Mouse (Mus musculus) testis, postnatal 14 days (tissue): ENCODE data around the gene H2afx.
"Not testable (repeated sequence)": the region's sequence is repeated elsewhere in the genome, so short reads cannot be mapped to it uniquely, and the experiment has no call there.

Experiments used
- DNase-seq: peaks from one replicate; pipeline ENCODE4 v3.0.0; 2021; ENCODE audit warnings: low spot score

H2afx gene

GRCm38 (mm10) chr9:44341487-44341886 is 7.0 kb downstream of the H2afx start:
- no peak for DNase-seq

- no peak for DNase-seq
These were observed 7.7 kb downstream of the H2afx start for GRCm38 (mm10) chr9:44342173-44342572.

- DNase-seq = no peak
These were observed 8.1 kb downstream of the H2afx start for GRCm38 (mm10) chr9:44342605-44343004.

GRCm38 (mm10) chr9:44343290-44343689 is 8.8 kb downstream of the H2afx start:
- DNase-seq = no peak

- DNase-seq = peak; percentile 89
These were observed 9.4 kb downstream of the H2afx start, which contains the start of gene Hmbs for GRCm38 (mm10) chr9:44343781-44344421. TSS of gene Hmbs (minus strand) at chr9:44344228.

- peak; percentile 55 for DNase-seq
These were observed 11.3 kb downstream of the H2afx start for GRCm38 (mm10) chr9:44345570-44346433.

GRCm38 (mm10) chr9:44347166-44347565 is 12.7 kb downstream of the H2afx start:
- no peak for DNase-seq

- no peak for DNase-seq
These were observed 13.1 kb downstream of the H2afx start for GRCm38 (mm10) chr9:44347621-44348020.

- no peak for DNase-seq
These were observed 14.1 kb downstream of the H2afx start for GRCm38 (mm10) chr9:44348546-44348945.

GRCm38 (mm10) chr9:44351396-44351795 is 16.9 kb downstream of the H2afx start:
- no peak for DNase-seq

GRCm38 (mm10) chr9:44352337-44352736 is 17.8 kb downstream of the H2afx start:
- DNase-seq = no peak

- DNase-seq = no peak
These were observed 18.6 kb downstream of the H2afx start for GRCm38 (mm10) chr9:44353142-44353541.

- no peak for DNase-seq
These were observed 22.7 kb downstream of the H2afx start for GRCm38 (mm10) chr9:44357207-44357606.

- DNase-seq = peak; percentile 96
These were observed 26.9 kb downstream of the H2afx start, which contains the start of gene Vps11 for GRCm38 (mm10) chr9:44361190-44361917. TSS of gene Vps11 (minus strand) at chr9:44361670.

GRCm38 (mm10) chr9:44361931-44362330 is 27.4 kb downstream of the H2afx start:
- DNase-seq = not testable (repeated sequence)

GRCm38 (mm10) chr9:44364480-44364879 is 30.0 kb downstream of the H2afx start:
- no peak for DNase-seq

GRCm38 (mm10) chr9:44373386-44373785 is 38.9 kb downstream of the H2afx start:
- DNase-seq = no peak

GRCm38 (mm10) chr9:44376141-44376540 is 41.6 kb downstream of the H2afx start:
- no peak for DNase-seq

GRCm38 (mm10) chr9:44377335-44377734 is 42.8 kb downstream of the H2afx start:
- DNase-seq = not testable (repeated sequence)

GRCm38 (mm10) chr9:44378153-44378730 is 43.7 kb downstream of the H2afx start:
- DNase-seq = no peak

- DNase-seq = peak; percentile 98
These were observed 44.8 kb downstream of the H2afx start, which contains the start of gene Hyou1 for GRCm38 (mm10) chr9:44379054-44379834. TSS of gene Hyou1 (plus strand) at chr9:44379490.
